Mouse (Mus musculus) layer of hippocampus, adult 9-10 months (tissue): ENCODE measurements at regions not wholly inside any gene's neighbourhood (a gene's known extent, or its start where the extent isn't known, plus 50 kb on each side); places are given as distances from the start of the nearest gene placed in this dataset.

Experiments used
- DNase-seq: peaks from one replicate; pipeline ENCODE4 v3.0.0; 2022; ENCODE audit warnings: low spot score

DNA sequence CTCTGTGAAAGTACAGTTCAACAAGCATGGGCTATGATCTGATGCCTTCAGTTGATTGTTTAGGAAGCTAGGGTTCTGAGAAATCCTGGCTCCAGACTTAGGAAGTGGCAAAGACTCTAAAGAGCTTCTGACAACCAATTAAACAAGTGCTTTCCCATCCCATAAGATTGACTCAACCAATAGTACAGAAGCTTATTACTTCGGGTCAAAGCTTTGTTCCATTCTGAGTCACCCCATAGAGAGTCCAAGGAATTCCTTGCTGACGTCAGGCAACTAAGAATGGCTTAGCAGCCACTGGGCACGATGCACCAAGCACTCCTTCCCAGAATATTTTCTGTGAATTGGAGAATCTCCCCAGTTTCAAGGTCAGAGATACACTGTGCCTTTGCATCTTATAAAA, 59.0 kb upstream of the Ntm start:
- no peak for DNase-seq

DNA sequence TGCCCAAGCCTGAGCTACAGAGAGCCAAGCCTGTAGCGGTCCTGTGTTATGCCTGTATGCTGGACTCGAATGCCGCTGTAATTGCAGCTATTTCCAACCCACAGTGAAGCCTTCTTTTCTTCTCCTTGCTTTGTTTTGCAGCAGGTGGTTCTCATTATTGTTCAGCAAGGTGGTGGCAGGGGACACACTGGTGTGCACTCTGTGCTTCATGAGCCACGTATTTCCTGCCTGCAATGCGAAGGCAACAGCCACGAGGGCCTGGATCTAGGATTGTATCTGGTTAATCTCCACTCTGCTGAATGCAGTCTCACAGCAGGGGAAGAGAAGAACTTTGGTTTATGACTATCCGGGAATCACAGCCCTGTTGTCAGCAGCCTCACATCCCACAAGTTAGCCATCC, 62.3 kb upstream of the Ntm start:
- no peak for DNase-seq

GRCm38 (mm10) chr9:30026939-30027338, 64.0 kb upstream of the Ntm start:
- DNase-seq = no peak

DNA sequence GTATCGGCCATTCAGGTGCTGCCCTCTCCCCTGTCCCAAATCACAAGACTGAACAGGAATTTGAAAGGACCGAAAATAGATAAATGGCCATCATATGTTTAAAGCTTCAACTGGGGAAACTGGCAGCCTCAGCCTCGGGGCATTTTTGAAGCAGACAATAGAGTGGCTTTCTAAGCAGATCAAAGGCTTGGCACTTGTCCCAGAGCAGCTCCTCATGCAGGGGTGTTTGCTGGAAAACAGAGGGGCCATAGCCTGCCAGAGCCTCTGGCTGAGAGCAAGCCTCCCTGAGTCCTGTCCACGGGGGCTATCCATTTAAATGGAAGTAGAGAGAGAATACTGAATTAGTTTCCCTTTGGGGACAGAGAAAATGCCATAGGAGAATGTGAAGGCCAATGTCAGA, 77.5 kb upstream of the Ntm start:
- no peak for DNase-seq

DNA sequence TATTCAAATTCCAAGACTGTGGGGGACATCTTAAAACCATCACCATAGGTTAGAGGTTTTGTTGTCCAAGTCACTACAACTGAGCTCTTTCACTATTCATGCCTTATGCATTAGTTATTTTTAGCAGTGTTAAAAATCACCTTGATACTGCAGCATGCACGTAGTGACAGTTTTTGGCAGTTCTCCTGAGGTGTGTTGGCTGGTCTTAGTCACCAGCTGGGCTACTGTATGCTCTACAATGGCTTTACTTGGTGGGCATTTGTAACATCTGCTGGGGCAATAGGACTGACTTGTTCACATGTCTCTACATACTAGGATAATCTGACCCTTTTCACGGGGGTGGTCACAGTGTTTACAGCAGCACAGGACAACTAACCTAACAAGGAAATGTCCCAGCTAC, 101.6 kb upstream of the Ntm start:
- no peak for DNase-seq

GRCm38 (mm10) chr9:30067980-30068379, 105.0 kb upstream of the Ntm start:
- DNase-seq = no peak

DNA sequence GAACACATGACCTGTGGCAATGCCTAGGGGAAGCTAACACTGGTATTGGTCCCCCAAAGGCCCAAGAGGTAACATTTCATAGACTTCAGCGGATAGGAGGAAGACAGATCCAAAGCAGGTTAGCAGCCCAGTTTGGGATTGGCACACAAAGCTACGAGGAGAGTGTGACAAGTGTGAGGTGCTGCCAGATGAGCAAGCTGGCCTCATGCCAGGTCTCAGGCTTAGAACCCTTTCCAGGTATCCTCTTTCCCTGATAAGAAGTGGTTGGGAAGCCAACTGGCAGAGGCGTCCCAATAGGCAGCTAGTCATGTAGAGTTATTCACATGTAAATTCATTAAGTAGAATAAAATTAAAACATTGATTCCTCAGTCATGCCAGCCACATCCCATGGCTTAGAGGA, 112.3 kb upstream of the Ntm start:
- DNase-seq = no peak

GRCm38 (mm10) chr9:30076006-30076405, 113.1 kb upstream of the Ntm start:
- DNase-seq = no peak

GRCm38 (mm10) chr9:30076482-30076881, 113.5 kb upstream of the Ntm start:
- no peak for DNase-seq

DNA sequence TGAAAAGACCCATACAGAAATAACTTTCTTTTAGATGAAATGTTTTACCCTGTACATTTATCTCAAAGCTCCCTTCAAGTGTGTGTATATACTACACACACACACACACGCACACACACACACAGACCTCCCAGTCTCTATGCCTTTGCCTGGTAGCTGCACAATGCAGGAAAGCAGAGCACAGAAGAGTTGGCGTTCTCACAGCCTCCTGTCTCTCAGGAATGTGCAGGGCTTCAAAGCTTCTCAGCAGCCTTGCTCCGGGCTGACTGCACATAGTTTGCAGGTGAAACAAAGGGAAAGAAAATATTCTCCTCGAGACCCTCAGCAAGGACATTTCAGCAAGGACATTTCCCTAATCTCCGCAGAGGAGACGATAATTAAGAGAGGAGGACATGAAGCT, 139.0 kb upstream of the Ntm start:
- no peak for DNase-seq

GRCm38 (mm10) chr9:30122371-30122770, 159.4 kb upstream of the Ntm start:
- no peak for DNase-seq

GRCm38 (mm10) chr9:30129151-30129550, 166.2 kb upstream of the Ntm start:
- DNase-seq = no peak

GRCm38 (mm10) chr9:30131626-30132025, 168.7 kb upstream of the Ntm start:
- DNase-seq = no peak

GRCm38 (mm10) chr9:30134303-30134702, 171.4 kb upstream of the Ntm start:
- no peak for DNase-seq

- DNase-seq = no peak
These were observed 174.8 kb upstream of the Ntm start for GRCm38 (mm10) chr9:30137611-30138287.

DNA sequence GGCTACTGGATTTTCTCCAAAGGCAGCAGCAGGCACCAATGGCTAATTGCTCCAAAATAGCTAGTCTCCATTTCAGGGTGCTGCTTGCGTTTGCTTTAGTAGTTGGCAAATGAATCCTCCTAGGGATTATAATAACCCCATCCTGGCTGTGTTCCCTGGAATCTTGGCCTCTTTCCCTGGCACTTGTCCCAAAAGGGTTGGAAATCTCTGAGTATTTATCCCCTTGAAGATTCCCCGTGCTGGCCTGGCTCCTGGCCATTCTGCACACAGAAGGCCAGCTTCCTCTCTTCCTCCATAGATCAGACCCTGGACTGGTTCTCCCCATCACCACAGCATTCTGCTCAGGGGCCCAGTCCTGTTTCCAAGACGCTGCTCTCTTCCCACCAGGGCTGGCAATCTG, 177.2 kb upstream of the Ntm start:
- peak; percentile 69 for DNase-seq

DNA sequence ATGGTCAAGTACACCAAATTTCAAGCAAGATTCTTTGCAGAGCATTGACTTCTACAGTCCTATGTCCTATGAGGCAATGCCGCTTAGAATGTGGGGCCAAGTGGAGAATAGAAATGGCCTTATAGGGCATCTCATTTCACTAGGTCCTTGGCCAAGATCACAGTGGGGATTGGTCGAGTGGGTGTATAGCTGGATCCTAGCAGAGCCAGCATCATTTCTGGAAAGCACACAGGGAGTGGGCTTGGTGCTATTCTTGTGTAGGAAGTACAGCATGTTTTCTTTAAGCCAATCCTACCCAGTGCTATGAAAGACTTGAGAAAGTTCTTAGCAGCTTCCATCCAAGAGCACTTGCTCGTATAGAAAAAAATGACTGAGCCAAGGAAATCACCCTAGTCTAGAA, 178.2 kb upstream of the Ntm start:
- DNase-seq = no peak

GRCm38 (mm10) chr9:30142806-30143458, 180.0 kb upstream of the Ntm start:
- DNase-seq = no peak

DNA sequence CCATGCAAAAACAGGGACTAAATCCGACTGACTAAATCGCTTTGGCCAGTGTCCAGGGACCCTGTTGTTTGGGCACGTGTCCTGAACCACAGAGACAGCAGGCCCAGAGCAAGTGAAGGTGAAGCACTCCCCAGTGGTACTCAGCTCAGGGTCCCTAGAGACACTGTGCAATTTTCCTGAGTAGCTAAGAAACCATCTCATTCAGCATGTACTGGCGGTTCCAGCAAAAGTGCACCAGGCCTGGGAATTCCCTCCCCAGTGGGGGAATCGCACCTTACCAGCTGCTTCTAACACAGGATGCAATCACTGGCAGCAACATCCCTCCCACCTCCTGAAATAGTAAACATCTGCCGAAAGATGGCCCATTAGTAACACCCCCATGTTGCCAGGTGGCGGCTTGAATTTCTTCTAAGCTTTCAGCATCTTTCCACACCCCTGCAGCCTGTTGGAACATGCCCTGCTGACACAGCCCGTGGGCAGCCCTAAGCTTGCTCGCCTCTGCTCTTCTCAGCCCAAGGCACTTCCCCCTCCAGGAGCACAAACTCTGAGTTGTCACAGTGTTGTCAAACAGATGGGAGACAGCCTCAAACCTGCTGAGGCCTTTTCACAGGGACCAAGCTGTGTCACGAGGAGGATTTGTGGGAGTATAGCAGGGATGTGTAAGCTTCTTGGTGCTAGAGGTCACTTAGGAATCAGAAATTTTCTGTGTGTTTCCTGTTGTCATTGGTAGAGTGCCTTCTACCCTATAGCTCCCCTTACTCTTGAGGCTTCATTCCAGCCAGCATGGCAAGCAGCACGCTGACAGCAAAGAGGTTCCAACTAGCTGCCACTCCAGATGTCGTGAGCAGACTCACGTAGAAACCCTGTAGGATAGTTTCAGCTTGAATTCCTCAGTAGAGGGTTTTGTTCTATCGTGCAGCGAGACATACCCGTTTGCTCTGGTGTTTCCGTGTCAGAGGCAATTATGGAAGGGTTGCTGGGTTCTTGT, 186.8 kb upstream of the Ntm start:
- no peak for DNase-seq

GRCm38 (mm10) chr9:30151173-30151572, 188.2 kb upstream of the Ntm start:
- DNase-seq = no peak

GRCm38 (mm10) chr9:30166235-30166752, 203.4 kb upstream of the Ntm start:
- no peak for DNase-seq

DNA sequence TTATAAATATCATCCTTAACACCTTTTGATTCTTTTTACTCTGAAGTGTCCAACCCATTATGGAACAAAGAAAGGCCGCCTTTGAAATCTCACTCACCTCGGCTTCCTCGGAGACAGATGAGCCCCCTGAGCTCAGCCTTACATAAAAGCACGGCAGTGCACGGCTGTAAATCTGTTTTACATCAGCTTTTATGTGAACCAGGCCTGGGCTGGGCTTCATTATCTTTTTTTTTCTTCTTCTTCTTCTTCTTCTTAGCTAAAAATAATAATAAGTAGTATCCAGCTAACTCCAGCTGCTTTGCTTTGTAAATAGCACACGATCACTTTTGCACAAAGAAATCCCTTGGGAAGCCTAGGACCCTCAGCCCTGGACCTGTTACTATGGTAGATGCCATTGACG, 204.3 kb upstream of the Ntm start:
- no peak for DNase-seq

- DNase-seq = no peak
These were observed 211.7 kb upstream of the Ntm start for GRCm38 (mm10) chr9:30174646-30175045.
